Mouse (Mus musculus) lung, embryonic 16.5 days (tissue): ENCODE results near the gene Man2a2. TPM values are rescaled to one million over a fixed set of nuclear protein-coding genes. Genes with fewer than 3 reads are reported as not detected.

Source experiments
- ATAC-seq: fragments of 200-750 bp; cut with Nextera tagmentation; 2 replicates; pipeline ENCODE4 v1.8.0; 2017; ENCODE audit warnings: low read depth, mild to moderate bottlenecking, moderate library complexity
- H3K27ac ChIP-seq: fragments of 300-500 bp; sonication (generic); 2 replicates; pipeline ENCODE4 v1.5.1; 2014; ENCODE audit warnings: mild to moderate bottlenecking, control low read depth, low read length
- H3K27me3 ChIP-seq: fragments of 300-500 bp; sonication (generic); 2 replicates; pipeline ENCODE4 v1.6.1; 2014; ENCODE audit warnings: low read depth, low read length, mixed read lengths; ENCODE audit not compliant: control insufficient read depth, insufficient read depth
- H3K36me3 ChIP-seq: fragments of 300-500 bp; sonication (generic); 2 replicates; pipeline ENCODE4 v1.6.1; 2014; ENCODE audit warnings: low read length; ENCODE audit not compliant: control insufficient read depth, insufficient read depth
- H3K4me1 ChIP-seq: fragments of 300-500 bp; sonication (generic); replicated peaks from 2 replicates; pipeline ENCODE4 v1.6.1; 2014; ENCODE audit warnings: low read length, mixed read lengths; ENCODE audit not compliant: control insufficient read depth, insufficient read depth
- H3K4me2 ChIP-seq: fragments of 300-500 bp; sonication (generic); 2 replicates; pipeline ENCODE4 v1.6.1; 2014; ENCODE audit warnings: low read depth, low read length, control low read depth
- H3K4me3 ChIP-seq: fragments of 300-500 bp; sonication (generic); 2 replicates; pipeline ENCODE4 v1.5.1; 2014; ENCODE audit warnings: mild to moderate bottlenecking, low read length, control low read depth
- H3K9ac ChIP-seq: fragments of 300-500 bp; sonication (generic); 2 replicates; pipeline ENCODE4 v1.6.1; 2014; ENCODE audit warnings: low read length, control low read depth
- H3K9me3 ChIP-seq: fragments of 300-500 bp; sonication (generic); 2 replicates; pipeline ENCODE4 v1.6.1; 2016; ENCODE audit warnings: low read length; ENCODE audit not compliant: control insufficient read depth
- WGBS: fragments of 180-500 bp; shearing (Covaris S2); extraction: QIAGEN DNeasy Blood & Tissue Kit; methylation state at CpG from one replicate; pipeline ENCODE4 v1.1.7; 2014; 5-methylcytosine and 5-hydroxymethylcytosine counted together
- polyA plus RNA-seq: library from polyadenylated mRNA; unstranded; fragments of >200 nt; fragmentation: Nextera tagmentation; extraction: Ambion mirVana; gene quantifications from 2 replicates; pipeline ENCODE4 v1.2.1, GENCODE M21; 2015

Gene Man2a2
- 20.4 and 21.1 TPM in 2 replicates for polyA plus RNA-seq

DNA sequence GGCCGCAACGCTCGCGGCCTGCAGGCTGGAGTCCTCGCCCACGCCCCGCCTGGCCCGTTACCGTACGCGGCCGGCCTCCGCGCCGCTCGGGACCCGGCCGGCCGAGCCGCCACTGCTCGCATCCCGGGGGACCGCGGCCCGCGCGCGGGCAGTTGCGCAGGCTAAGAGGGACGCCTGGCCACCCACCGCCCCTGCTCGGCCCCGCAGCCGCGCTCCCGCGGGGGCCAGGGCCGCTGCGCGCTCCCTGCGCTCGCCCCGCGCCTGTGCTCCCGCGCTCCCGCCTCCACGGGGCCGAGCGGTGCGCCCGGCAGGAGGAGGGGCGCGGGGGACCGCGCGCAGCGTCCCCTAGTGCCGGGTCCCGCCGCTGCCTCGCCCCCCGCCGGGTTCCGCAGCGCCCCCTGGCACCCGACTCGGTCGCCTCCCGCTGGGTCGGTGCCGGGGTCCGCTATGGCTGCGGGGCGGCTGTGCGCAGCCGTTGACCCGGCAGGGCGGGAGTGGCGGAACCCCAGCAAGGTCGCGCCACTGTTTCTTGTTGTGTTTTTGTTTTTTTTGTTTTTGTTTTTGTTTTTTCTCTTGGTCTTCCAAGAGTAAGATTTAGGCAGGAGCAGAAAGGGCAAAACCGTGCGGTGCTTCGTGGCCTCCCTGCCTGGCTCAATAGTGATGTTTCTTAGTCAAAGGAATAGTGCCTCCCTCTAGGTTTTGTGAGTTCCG is at the start of gene Man2a2:
Man2a2 (minus strand) TSS at position 335 of the 711 bp plus-strand sequence.
- no peaks in the 10 kb centered on the region for H3K27me3 ChIP-seq
- peaks cover 22% of the 10 kb centered on the region for H3K36me3 ChIP-seq
- peak within 1 kb of the TSS; percentile 91 for H3K27ac ChIP-seq
- peak; percentile 85 for ATAC-seq
- H3K4me3 ChIP-seq: peak within 1 kb of the TSS; percentile 80
- no peaks in the 10 kb centered on the region for H3K9me3 ChIP-seq
- H3K4me1 ChIP-seq: peaks cover 21% of the 10 kb centered on the region
- under 1% methylated on average over 48 of the region's 86 CpGs for WGBS
- peak within 1 kb of the TSS; percentile 78 for H3K4me2 ChIP-seq
- H3K9ac ChIP-seq: peak within 1 kb of the TSS; percentile 86

DNA sequence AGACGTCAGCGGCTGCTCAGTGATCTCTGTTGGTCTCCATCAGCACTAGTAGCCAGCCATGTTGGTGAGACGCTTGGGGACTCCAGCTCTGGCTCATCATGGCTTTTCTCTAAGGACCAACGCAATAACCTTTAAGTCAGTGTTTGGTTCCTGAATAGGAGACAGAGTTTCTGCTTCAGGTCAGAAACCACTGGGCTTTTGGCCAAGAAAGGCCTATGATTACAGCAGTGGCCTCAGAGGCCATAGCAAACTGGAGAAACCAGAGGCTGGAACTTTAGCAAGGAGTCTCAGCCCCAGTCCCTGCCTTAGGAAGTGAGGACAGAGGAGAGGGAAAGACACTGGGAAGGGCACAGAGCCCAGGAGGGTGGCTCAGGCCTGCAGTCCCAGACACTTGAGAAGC is 49.4 kb upstream of the Man2a2 start:
- no peak for ATAC-seq
- no peaks in the 10 kb centered on the region for H3K9me3 ChIP-seq
- no peak overlapping the region for H3K4me2 ChIP-seq
- 84% methylated on average over 4 of the region's 4 CpGs for WGBS
- no peaks in the 10 kb centered on the region for H3K4me1 ChIP-seq
- H3K36me3 ChIP-seq: no peaks in the 10 kb centered on the region
- H3K27me3 ChIP-seq: no peaks in the 10 kb centered on the region
- no peak overlapping the region for H3K27ac ChIP-seq
- no peak overlapping the region for H3K4me3 ChIP-seq
- H3K9ac ChIP-seq: no peak overlapping the region

DNA sequence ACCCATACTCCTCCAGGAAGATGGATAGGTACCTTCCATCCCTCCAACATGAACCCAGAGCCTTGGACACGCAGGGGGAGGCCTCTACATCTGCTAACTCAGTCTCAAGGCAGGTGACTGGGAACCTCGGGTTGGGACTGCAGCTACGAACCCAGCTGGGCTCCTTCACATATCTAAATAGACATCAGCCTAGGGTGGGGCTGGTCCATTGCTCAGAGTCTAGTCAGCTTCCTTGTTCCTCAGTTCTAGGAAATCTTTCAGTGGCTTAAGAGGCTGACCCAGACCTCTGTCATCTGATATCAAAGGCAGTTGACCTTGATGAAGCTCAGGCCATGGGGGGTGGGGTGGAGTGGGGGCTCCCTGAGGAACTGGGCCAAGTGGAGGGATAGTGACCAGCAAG is 48.1 kb upstream of the Man2a2 start:
- Histone ChIP-seq H3K4me1 (no peaks in the 10 kb centered on the region), H3K27ac (no peak overlapping the region), H3K27me3 (no peaks in the 10 kb centered on the region), H3K36me3 (no peaks in the 10 kb centered on the region), H3K9me3 (no peaks in the 10 kb centered on the region), H3K4me2 (no peak overlapping the region), H3K9ac (no peak overlapping the region), H3K4me3 (no peak overlapping the region)
- 36% methylated on average over 3 of the region's 3 CpGs for WGBS
- no peak for ATAC-seq

DNA sequence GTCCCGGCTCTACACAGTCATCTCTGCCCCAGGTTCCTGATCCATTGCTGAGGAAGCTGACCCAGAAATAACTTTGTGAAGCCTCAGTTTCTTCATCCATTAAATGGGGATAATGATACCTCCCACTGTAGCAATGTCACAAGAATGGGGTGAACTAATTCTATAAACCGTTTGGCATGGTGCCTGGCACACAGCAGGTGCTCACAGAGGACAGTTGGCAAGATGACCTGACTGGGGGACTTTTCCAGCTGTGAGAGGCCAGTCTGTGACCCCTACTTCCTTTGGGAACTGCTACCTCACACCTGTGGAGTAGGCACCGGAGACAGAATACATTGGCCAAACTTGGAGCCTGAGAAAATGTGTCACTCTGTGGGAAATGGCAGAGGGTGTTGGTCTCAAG is 46.9 kb upstream of the Man2a2 start:
- Histone ChIP-seq H3K4me3 (no peak overlapping the region), H3K4me1 (peaks cover 4% of the 10 kb centered on the region), H3K36me3 (no peaks in the 10 kb centered on the region), H3K27ac (no peak overlapping the region), H3K9me3 (no peaks in the 10 kb centered on the region), H3K27me3 (no peaks in the 10 kb centered on the region), H3K4me2 (no peak overlapping the region), H3K9ac (no peak overlapping the region)
- ATAC-seq: no peak
- WGBS: 82% methylated on average over 3 of the region's 3 CpGs

DNA sequence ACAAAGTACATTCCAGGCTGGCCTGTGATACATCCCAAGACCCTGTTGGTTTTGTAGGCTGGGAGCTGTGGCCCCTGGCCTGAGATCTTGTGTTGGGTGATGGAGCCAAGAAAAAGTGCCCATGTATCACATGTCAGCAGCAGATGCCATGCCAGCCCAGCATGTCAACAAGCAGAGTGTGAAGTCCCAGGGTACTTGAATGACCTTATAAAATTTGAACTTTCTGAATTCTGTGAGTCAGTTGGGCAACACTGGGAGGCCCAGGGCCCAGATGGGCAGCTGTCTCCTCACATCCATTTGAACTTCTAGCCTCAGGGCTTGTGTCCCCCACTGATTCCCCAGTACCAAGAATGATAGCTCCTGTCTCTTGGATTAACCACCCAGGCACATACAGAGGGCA is 46.4 kb upstream of the Man2a2 start:
- H3K27me3 ChIP-seq: no peaks in the 10 kb centered on the region
- H3K4me3 ChIP-seq: no peak overlapping the region
- ATAC-seq: no peak
- no peak overlapping the region for H3K9ac ChIP-seq
- H3K36me3 ChIP-seq: no peaks in the 10 kb centered on the region
- peaks cover 4% of the 10 kb centered on the region for H3K4me1 ChIP-seq
- no peaks in the 10 kb centered on the region for H3K9me3 ChIP-seq
- H3K27ac ChIP-seq: no peak overlapping the region
- no peak overlapping the region for H3K4me2 ChIP-seq

DNA sequence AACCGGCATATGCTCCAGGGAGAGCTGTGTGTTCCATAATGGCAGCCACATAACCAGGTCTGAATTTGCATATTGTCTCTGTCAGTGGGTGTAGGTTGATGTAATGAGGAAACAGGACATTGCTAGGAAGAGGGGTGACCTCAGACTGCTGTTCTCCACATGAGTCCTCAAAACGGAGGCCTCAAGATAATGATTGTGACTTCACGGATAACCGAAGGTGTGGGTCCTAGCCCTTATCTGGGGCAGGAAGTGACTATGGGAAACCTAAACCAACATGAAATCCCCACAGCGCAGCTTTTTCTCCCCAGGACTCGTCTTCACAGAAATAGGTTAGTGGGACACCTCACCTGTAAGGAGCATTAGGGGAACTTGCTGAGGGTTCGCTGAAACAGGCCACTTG is 45.8 kb upstream of the Man2a2 start:
- Histone ChIP-seq H3K4me2 (no peak overlapping the region), H3K9me3 (no peaks in the 10 kb centered on the region), H3K4me1 (peaks cover 4% of the 10 kb centered on the region), H3K36me3 (no peaks in the 10 kb centered on the region), H3K9ac (no peak overlapping the region), H3K27me3 (no peaks in the 10 kb centered on the region), H3K4me3 (no peak overlapping the region), H3K27ac (no peak overlapping the region)
- 56% methylated on average over 7 of the region's 7 CpGs for WGBS
- ATAC-seq: no peak

DNA sequence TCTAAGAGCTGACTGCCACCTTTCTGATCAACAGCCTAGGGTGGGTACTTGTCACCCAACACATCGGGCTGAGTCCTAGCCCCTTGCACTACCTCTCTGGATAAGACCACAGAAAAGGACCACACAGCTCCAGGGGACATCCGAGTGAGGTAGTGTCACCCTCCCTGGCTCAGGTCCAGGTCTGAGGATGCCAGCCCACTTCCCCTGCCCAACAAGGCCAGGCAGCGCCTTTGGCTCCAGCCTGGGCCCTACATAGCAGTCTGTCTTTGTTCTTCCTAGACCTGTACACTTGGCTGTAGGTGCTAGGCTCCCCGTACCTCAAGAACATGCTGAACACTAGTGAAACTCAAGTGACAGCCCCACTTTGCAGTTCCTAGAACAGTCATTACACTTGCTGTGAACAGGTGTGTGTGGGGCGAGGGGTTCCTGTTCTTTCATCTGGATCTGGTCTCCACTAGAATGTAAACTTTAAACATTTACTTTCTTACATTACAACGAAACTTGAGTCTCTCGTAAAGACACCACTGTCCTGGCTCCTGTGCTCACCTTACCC is 43.2 kb upstream of the Man2a2 start:
- Histone ChIP-seq H3K36me3 (no peaks in the 10 kb centered on the region), H3K9ac (no peak overlapping the region), H3K9me3 (no peaks in the 10 kb centered on the region), H3K27ac (no peak overlapping the region; the same call in 1 of the 2 replicates), H3K4me3 (no peak overlapping the region), H3K27me3 (no peaks in the 10 kb centered on the region), H3K4me1 (peaks cover 4% of the 10 kb centered on the region), H3K4me2 (no peak overlapping the region)
- 47% methylated on average over 7 of the region's 7 CpGs for WGBS
- ATAC-seq: no peak

DNA sequence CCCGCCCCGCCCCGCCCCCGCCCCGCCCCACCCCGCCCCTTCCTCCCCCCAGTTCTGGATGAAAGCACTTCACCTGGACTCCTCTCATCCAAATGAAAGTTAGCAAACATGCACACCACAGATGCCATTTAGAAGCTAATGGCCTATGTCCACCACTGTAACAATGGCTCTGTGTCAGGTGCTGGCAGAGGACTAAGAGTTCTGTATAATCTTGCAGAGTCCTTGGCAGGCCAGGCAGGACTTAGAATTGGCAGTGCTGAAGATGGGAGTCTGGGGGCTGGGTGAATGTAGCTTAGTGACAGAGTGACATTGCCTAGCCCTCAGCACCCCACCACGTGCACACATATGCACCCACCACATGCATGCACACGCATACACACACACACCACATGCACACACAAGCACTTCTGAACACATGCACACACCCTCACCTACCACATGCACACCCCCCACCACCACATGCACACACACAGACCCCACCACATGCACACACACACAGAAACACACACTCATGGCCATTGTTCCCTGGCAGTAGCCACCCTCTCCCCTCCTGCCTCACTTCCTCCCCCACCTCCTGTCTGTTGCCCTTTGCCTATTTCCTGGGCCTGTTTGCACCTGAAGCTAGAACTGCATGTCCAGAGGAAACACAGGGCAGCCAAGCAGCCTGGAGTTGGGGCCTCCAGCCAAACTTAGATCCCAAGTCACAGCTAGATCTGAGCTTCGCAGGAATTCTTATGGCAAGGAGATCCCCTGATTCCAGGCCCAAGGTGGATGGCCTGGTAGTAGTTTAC is 42.5 kb upstream of the Man2a2 start:
- 59% methylated on average over 7 of the region's 9 CpGs for WGBS
- no peaks in the 10 kb centered on the region for H3K27me3 ChIP-seq
- no peak overlapping the region for H3K4me2 ChIP-seq
- H3K4me1 ChIP-seq: peaks cover 4% of the 10 kb centered on the region
- H3K9ac ChIP-seq: no peak overlapping the region
- no peak overlapping the region for H3K27ac ChIP-seq
- 0 out of 2 replicates have a peak, but pooled peaks have one; percentile 27 for ATAC-seq
- no peaks in the 10 kb centered on the region for H3K36me3 ChIP-seq
- no peaks in the 10 kb centered on the region for H3K9me3 ChIP-seq
- no peak overlapping the region for H3K4me3 ChIP-seq

DNA sequence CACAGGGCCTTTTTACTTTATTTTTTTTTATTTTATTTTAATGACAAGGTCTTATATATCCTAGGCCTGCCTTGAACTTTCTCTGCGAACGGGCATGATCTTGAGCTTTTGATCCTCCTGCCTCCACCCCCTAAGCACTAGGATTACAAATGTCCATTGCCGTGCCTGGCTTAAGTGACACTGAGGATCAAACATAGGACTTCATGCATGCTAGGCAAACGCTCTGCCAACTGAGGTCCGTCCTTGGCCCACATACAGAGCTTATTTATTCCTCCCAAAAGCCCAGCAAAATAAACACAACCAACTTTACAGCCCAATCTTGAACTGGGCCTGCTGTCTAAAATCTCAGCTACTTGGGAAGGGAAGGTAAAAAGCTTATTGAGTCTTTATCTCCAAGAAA is 41.6 kb upstream of the Man2a2 start:
- Histone ChIP-seq H3K36me3 (no peaks in the 10 kb centered on the region), H3K27me3 (no peaks in the 10 kb centered on the region), H3K9me3 (no peaks in the 10 kb centered on the region), H3K4me3 (no peak overlapping the region), H3K9ac (no peak overlapping the region), H3K4me2 (no peak overlapping the region), H3K27ac (no peak overlapping the region), H3K4me1 (peaks cover 4% of the 10 kb centered on the region)
- ATAC-seq: no peak
- 65% methylated on average over 5 of the region's 5 CpGs for WGBS
